Mouse (Mus musculus): Measurements from ENCODE around the gene Hibch.
A peak's percentile ranks its signal among the peaks of the same experiment; 100 is the strongest.
"Not testable (repeated sequence)": the region's sequence is repeated elsewhere in the genome, so short reads cannot be mapped to it uniquely, and the experiment has no call there.

Hibch gene

DNA sequence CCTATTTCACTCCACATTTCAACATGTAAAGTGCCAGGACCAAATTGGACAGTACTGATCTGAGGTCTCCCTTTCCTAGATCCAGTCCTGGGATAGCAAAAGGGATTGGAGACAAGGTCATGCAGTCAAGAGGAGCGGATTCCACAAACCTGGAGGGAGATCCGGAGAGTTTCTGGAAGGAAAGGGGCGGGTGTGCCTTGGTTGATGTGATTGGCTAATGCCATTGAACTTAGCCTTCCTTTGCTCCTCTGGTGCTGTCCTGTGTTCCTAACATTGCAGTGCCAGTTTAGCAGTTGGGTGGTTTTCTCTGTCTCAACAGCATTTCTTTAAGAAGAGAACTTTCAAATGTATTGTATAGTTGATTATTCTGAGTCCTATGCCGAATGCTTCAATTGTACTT lies 1.8 kb downstream of the Hibch start:
- no peaks in the 10 kb centered on the region for H3K36me3 ChIP-seq (ENCODE audit: control insufficient read depth, insufficient read depth, low read length, poor library complexity, severe bottlenecking)
- H3K27me3 ChIP-seq (ENCODE audit: control insufficient read depth, insufficient read depth, low read length, poor library complexity, severe bottlenecking), result no peaks in the 10 kb centered on the region
- no peak for DNase-seq (ENCODE audit: low read depth, low spot score)

DNA sequence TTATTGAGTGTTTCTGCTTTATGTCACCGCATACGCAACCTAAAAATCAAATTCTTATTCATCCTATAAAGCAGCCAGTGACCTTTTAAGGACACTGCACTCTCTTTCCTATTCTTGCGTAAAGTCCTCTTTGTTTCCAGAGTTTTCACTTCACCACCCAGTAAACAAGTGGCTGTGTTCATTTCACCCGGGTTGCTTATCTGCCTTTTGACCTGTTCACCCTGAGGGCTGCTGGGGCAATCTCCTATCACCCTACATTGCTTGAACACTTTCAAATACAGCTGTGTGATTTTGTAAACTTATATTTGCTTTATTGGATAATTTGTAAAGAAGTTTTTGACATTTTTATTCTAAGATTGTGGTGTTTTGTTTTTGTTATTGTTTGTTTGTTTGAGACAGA lies 4.7 kb downstream of the Hibch start:
- Histone ChIP-seq H3K27me3 (ENCODE audit: control insufficient read depth, insufficient read depth, low read length, poor library complexity, severe bottlenecking) (no peaks in the 10 kb centered on the region; the same call in 1 of the 2 replicates), H3K36me3 (ENCODE audit: control insufficient read depth, insufficient read depth, low read length, poor library complexity, severe bottlenecking) (no peaks in the 10 kb centered on the region)
- DNase-seq (ENCODE audit: low read depth, low spot score), result no peak

DNA sequence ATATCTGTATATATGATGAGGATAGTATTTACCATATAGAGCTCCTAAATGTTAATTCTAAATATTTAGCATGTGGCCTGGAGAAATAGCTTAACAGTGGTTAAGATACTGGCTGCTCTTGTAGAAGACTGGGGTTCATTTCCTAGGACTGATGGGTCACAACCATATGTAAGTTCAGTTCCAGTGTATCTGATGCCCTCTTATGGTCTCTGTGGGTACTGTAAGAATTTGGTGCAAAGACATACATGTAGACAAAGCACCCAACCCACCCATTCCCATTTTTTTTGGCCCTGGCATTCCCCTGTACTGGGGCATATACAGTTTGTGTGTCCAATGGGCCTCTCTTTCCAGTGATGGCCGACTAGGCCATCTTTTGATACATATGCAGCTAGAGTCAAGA lies 9.3 kb downstream of the Hibch start:
- not testable (repeated sequence) for H3K36me3 ChIP-seq (ENCODE audit: control insufficient read depth, insufficient read depth, low read length, poor library complexity, severe bottlenecking); H3K27me3 ChIP-seq (ENCODE audit: control insufficient read depth, insufficient read depth, low read length, poor library complexity, severe bottlenecking)
- peak; percentile 80 for DNase-seq (ENCODE audit: low read depth, low spot score)

DNA sequence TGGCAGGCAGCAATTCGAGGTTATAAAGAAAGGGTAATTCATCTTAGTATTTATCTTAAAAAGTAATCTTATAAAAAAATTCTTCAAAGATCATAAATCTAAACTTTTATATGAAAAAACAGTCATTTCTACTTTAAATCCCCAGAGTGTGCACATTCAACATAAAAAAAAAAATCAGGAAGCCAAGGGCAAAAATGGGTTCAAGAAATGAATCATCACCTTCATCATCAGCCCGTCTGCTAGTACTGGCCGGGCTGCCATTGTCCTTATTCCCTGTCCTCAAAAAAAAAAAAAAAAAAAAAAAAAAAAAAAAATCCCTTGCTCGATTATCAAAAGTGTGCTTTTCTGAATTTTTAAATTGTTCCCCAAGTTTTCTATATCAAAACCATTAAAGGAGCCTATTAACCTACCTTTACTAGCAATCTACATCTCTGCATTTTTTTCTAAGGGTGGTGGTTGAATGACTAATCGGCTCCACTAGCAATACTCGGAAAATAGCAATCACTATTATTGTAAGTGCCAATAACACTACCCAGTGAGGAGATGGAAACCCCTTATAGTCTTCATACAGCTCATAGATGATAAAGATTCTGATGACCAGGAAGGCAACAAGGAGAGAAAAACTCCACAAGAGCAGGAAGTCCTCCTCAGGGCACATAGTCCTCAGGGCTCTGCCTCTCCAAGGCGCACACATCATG lies 11.3 kb downstream of the Hibch start:
- Histone ChIP-seq H3K36me3 (ENCODE audit: control insufficient read depth, insufficient read depth, low read length, poor library complexity, severe bottlenecking) (peaks cover 2% of the 10 kb centered on the region; the same call in 1 of the 2 replicates), H3K27me3 (ENCODE audit: control insufficient read depth, insufficient read depth, low read length, poor library complexity, severe bottlenecking) (no peaks in the 10 kb centered on the region; the same call in 1 of the 2 replicates)
- DNase-seq (ENCODE audit: low read depth, low spot score), result no peak

DNA sequence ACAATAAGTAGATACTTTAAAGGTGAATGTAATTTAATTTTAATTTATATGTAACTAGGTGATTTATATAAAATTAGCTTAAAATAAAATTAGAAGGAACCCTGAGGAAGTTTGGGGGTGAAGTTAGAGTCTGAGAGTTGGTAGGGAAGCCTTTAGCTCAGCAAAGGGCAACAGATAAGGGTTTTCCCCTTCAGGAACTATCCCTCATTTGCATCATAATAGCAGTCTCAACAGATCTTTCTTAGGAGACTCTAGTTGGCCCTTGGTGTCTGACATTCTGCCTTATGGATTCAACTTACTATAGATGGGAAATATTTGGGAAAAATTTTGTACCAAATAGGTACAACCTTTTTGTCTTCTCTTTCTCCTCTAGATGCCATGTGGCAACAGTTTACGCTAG lies 19.5 kb downstream of the Hibch start:
- Histone ChIP-seq H3K27me3 (ENCODE audit: control insufficient read depth, insufficient read depth, low read length, poor library complexity, severe bottlenecking) (no peaks in the 10 kb centered on the region), H3K36me3 (ENCODE audit: control insufficient read depth, insufficient read depth, low read length, poor library complexity, severe bottlenecking) (peaks cover 10% of the 10 kb centered on the region; the same call in 1 of the 2 replicates)
- no peak for DNase-seq (ENCODE audit: low read depth, low spot score)

DNA sequence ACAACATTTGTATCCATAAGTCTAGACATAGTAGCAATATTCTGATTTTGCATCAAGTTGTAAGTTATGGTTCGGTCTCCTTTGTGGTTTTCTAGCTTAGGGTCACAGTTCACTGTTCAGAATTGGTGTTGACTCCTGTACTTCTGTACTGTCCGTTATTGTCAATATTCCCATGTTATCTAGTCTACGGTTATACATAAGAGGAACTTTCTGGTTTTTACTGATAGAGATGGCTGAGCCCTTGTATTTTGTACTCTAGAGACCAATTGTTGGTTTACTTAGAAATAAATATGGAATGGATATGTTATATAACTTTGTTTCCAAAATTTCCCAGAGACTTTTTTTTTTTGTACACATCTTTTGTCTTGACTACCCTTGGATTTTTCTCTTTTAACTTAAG lies 21.3 kb downstream of the Hibch start:
- Histone ChIP-seq H3K36me3 (ENCODE audit: control insufficient read depth, insufficient read depth, low read length, poor library complexity, severe bottlenecking) (peaks cover 10% of the 10 kb centered on the region; the same call in 1 of the 2 replicates), H3K27me3 (ENCODE audit: control insufficient read depth, insufficient read depth, low read length, poor library complexity, severe bottlenecking) (no peaks in the 10 kb centered on the region)
- DNase-seq (ENCODE audit: low read depth, low spot score), result no peak

DNA sequence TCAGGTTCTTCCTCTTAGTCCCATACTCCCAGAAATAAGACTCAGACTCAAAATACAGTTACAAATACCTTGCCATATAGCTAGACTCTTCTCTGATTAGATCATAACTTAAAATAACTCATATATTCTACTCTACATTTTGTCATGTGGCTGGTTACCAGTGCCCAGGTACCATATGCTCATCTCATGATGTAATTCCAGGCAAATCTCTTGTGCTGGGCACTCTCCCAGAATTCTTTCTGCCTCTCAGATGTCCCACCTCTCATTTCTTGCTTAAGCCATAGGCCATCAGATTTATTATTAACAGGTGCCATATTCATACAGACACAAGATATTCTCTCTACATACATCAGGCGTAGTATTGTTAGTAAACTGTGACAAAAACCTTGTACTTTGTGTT lies 23.1 kb downstream of the Hibch start:
- Histone ChIP-seq H3K36me3 (ENCODE audit: control insufficient read depth, insufficient read depth, low read length, poor library complexity, severe bottlenecking) (0 out of 2 replicates have a peak, but pooled peaks cover 8% of the 10 kb centered on the region), H3K27me3 (ENCODE audit: control insufficient read depth, insufficient read depth, low read length, poor library complexity, severe bottlenecking) (no peaks in the 10 kb centered on the region)
- no peak for DNase-seq (ENCODE audit: low read depth, low spot score)

DNA sequence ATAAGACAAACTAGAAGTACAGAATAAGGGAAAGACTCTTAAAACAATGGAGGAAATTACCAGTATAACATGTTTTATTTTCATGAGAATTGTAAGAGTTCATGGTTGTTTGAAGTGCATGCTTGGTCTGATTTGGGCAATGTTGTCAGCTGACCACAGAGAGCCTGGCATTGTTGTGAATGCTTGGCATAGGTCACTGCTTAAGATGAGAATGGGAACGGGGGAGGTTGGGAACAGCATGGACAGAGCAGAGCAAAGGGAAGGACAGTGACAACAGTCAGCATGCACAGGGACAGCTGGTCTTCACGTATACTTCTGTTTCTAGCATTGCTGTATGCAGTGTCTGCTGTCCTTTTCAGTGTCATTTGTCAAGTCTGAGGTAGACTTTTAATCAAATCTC lies 39.5 kb downstream of the Hibch start:
- H3K36me3 ChIP-seq (ENCODE audit: control insufficient read depth, insufficient read depth, low read length, poor library complexity, severe bottlenecking), result 0 out of 2 replicates have a peak, but pooled peaks cover 4% of the 10 kb centered on the region
- H3K27me3 ChIP-seq (ENCODE audit: control insufficient read depth, insufficient read depth, low read length, poor library complexity, severe bottlenecking), result no peaks in the 10 kb centered on the region
- no peak for DNase-seq (ENCODE audit: low read depth, low spot score)

DNA sequence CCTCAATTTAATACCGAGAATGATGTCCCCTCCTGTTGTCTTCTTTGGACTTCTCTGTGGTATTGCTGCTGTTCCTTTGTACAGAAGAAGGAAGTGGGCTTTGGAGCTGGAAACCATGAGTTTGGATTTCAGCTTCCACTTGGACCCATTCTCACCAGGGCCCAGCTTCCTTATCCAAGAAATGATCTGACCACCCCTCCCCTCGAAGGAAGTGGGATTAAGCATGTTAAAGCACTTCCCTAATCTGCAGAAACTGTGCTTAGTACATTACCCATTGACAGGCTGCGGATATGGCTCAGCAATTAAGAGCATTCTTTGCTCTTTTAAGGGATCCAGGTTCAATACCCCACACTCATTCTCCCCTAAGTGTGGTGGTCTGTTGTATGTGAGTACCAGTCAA lies 65.1 kb downstream of the Hibch start:
- no peaks in the 10 kb centered on the region for H3K27me3 ChIP-seq (ENCODE audit: control insufficient read depth, insufficient read depth, low read length, poor library complexity, severe bottlenecking)
- 0 out of 2 replicates have a peak, but pooled peaks cover 1% of the 10 kb centered on the region for H3K36me3 ChIP-seq (ENCODE audit: control insufficient read depth, insufficient read depth, low read length, poor library complexity, severe bottlenecking)
- no peak for DNase-seq (ENCODE audit: low read depth, low spot score)

DNA sequence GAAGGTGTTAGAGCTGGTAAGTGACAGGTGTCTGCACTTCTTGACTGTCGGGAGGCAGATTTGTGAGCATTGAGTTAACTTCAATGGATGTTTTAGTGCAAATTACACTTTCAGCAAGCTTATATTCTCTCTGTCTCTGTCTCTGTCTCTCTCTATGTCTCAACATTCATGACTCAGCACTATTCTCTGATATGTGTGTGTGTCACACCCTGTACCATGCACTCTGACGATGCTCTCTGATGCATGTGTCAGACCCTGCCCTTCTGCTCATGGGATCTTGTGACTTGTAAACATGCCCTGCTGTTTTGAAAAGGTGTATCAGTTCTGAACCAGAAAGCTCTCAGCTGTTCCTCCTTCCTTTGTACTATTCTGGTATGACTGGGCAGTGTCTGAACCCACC lies 71.9 kb downstream of the Hibch start:
- no peak for DNase-seq (ENCODE audit: low read depth, low spot score)
- H3K36me3 ChIP-seq (ENCODE audit: control insufficient read depth, insufficient read depth, low read length, poor library complexity, severe bottlenecking), result no peaks in the 10 kb centered on the region
- H3K27me3 ChIP-seq (ENCODE audit: control insufficient read depth, insufficient read depth, low read length, poor library complexity, severe bottlenecking), result no peaks in the 10 kb centered on the region; the same call in 1 of the 2 replicates

DNA sequence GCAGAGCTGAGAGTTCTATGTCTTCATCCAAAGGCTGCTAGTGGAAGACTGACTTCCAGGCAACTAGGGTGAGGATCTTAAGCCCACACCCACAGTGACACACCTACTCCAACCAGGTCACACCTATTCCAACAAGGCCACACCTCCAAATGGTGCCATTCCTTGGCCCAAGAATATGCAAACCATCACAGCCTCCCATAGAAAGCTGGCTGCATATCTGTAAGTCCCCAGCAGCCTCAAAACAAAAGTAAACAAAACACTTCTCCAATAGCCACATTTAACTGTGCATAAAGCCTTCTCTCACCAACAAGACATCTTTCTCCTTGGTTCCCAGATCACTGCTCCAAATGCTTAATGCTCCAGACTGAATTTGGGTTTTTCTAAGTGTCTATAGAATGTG lies 74.2 kb downstream of the Hibch start:
- H3K27me3 ChIP-seq (ENCODE audit: control insufficient read depth, insufficient read depth, low read length, poor library complexity, severe bottlenecking); DNase-seq (ENCODE audit: low read depth, low spot score); H3K36me3 ChIP-seq (ENCODE audit: control insufficient read depth, insufficient read depth, low read length, poor library complexity, severe bottlenecking): not testable (repeated sequence)

DNA sequence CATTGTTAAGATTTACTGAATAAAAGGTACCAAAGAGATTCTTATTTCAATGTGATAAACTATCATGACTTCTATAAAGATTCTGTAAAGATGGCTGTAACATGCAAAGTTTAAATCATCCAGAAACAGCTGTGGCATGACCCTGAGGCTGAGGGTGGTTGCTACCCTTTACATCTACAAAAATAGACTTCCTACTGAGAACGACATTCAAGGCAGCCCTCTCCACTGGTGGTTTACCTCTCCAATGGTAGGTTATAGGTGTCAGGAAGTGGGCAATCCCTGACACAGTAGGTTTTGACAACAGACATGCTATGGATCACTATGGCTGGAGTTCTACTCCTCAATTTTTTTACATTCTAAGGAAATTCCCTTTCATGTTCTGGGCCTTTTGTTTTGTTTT lies 79.8 kb downstream of the Hibch start:
- not testable (repeated sequence) for H3K36me3 ChIP-seq (ENCODE audit: control insufficient read depth, insufficient read depth, low read length, poor library complexity, severe bottlenecking); H3K27me3 ChIP-seq (ENCODE audit: control insufficient read depth, insufficient read depth, low read length, poor library complexity, severe bottlenecking); DNase-seq (ENCODE audit: low read depth, low spot score)

DNA sequence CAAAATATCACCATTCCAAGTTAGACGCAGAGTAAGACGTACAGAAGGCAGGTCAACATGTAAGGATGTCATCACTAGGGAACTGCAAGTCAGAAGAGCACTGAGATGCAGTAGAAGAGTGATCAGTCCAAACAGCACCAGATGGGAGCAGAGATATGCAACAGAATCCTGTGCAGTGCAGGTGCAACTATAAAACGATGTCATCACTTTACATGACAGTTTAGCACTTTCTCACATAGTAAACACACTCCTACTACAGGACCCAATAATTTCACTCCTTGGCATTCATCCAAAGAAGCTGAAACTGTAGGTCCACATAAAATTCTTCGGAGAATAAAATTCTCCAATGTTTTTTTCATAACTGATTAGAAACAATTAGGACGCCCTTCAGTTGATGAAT lies 89.8 kb downstream of the Hibch start:
- Histone ChIP-seq H3K36me3 (ENCODE audit: control insufficient read depth, insufficient read depth, low read length, poor library complexity, severe bottlenecking) (no peaks in the 10 kb centered on the region), H3K27me3 (ENCODE audit: control insufficient read depth, insufficient read depth, low read length, poor library complexity, severe bottlenecking) (no peaks in the 10 kb centered on the region)
- DNase-seq (ENCODE audit: low read depth, low spot score), result no peak

DNA sequence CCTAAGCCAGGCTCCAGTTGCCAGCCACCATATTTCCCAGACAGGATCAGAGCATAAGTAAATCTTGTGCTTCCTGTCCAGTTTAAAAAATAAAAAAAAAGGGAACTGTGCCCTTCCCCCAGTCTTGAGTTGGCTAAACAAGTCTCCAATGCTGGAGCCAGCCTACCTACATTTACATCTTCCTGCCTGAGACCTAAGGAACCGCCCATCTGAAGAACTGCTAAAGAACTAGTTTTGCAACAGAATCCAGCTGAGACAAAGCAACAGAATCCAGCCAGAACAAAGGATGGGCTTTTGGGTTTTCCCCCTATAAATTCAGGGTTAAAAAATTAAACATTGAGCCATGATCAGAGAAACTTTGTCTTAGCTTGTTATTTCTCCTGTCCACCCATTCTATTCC lies 94.3 kb downstream of the Hibch start:
- no peaks in the 10 kb centered on the region for H3K27me3 ChIP-seq (ENCODE audit: control insufficient read depth, insufficient read depth, low read length, poor library complexity, severe bottlenecking)
- no peak for DNase-seq (ENCODE audit: low read depth, low spot score)
- no peaks in the 10 kb centered on the region for H3K36me3 ChIP-seq (ENCODE audit: control insufficient read depth, insufficient read depth, low read length, poor library complexity, severe bottlenecking)

DNA sequence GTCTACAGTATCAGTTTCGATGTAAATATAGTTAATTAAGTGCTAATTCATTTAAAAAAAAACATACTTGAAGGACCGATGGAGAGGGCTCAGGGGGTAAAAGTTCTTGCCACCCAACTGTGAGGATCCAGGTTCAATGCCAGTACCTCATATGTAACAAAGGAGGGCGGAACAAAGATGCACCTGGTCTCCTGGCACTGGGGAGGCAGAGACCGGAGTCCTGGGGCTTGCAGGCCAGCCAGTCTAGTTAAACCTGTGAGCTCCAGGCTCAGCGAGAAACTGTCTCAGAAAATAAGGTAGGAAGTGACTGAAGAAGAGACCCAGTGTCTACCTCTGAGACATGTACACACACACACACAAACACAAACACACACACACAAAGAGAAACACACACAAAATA lies 103.2 kb downstream of the Hibch start:
- no peak for DNase-seq (ENCODE audit: low read depth, low spot score)
- Histone ChIP-seq H3K36me3 (ENCODE audit: control insufficient read depth, insufficient read depth, low read length, poor library complexity, severe bottlenecking) (no peaks in the 10 kb centered on the region), H3K27me3 (ENCODE audit: control insufficient read depth, insufficient read depth, low read length, poor library complexity, severe bottlenecking) (0 out of 2 replicates have a peak, but pooled peaks cover 2% of the 10 kb centered on the region)

All from splenic B cell, adult 2 months (primary cell).